Mouse (Mus musculus): ENCODE measurements at regions not wholly inside any gene's neighbourhood (a gene's known extent, or its start where the extent isn't known, plus 50 kb on each side); places are given as distances from the start of the nearest gene placed in this dataset.

- TF ChIP-seq HCFC1 (IDR thresholded peaks at IDR 0.05; ENCODE audit: low read depth, low read length) (no peak), USF2 (conservative IDR thresholded peaks at IDR 0.05; ENCODE audit: low read depth, low read length) (no peak), CTCF (conservative IDR thresholded peaks at IDR 0.05 in 1 of 2, IDR thresholded peaks at IDR 0.05 in 1 of 2; ENCODE audit: low read depth in 2 of 2, low read length in 2 of 2) (no peak), ZKSCAN1 (IDR thresholded peaks at IDR 0.05; ENCODE audit: borderline replicate concordance, low read depth, low read length) (no peak), GABPA (IDR thresholded peaks at IDR 0.05; ENCODE audit: insufficient replicate concordance, low read depth, low read length) (no peak)
Measured at GRCm38 (mm10) chr17:44373744-44374456, 185.5 kb downstream of the Clic5 start.
